Mouse (Mus musculus) bone marrow macrophage, adult 2 months (primary cell): Measurements from ENCODE around the gene Smurf1. TPM values are rescaled to one million over a fixed set of nuclear protein-coding genes. Genes with fewer than 3 reads are reported as not detected.

ENCODE experiments used
- H3K27ac ChIP-seq: 2 replicates; pipeline ENCODE4 v1.5.1; 2012; ENCODE audit warnings: low read depth, low read length; ENCODE audit not compliant: insufficient read depth
- H3K4me1 ChIP-seq: 2 replicates; pipeline ENCODE4 v1.6.1; 2012; ENCODE audit warnings: low read length; ENCODE audit not compliant: control insufficient read depth, insufficient read depth
- H3K4me3 ChIP-seq: 2 replicates; pipeline ENCODE4 v1.5.1; 2012; ENCODE audit warnings: mild to moderate bottlenecking, low read length, moderate library complexity; ENCODE audit not compliant: insufficient read depth
- CTCF ChIP-seq: IDR thresholded peaks from 2 replicates; pipeline ENCODE4 v1.5.1; 2012; ENCODE audit warnings: low read depth, mild to moderate bottlenecking, low read length, moderate library complexity
- POLR2A ChIP-seq: IDR thresholded peaks from 2 replicates; pipeline ENCODE4 v1.6.1; 2012; ENCODE audit warnings: mild to moderate bottlenecking, low read depth, low read length, borderline replicate concordance
- polyA plus RNA-seq: library from polyadenylated mRNA; stranded (reverse); fragments of >200 nt; gene quantifications from 2 replicates; pipeline ENCODE4 v1.2.4, GENCODE M21; 2012; ENCODE audit not compliant: missing spikeins, insufficient read depth, insufficient read length

Gene Smurf1
- polyA plus RNA-seq, 1 experiment: 11.5 TPM

DNA sequence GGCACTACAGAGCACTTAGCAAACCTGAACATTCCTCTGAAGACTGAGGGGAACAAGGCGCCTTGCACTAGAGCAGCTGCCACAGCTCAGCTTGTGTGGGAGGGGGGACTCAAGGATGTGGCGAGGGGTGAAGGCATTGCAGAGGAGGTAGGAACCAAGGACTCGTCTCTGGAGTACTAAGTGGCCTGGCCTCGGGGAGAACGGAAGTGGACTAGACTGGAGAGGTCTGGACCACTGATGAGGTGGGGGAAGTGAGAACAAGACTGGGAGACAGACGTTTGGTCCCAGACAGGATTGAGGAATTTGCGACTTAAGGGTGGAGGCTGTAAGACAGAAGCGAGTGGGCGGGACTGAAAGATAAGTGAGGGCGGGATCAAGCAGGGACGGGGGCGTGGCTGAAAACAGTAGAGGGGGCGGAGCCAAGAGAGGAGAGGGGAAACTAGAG lies 1.8 kb downstream of the Smurf1 start:
- H3K4me3 ChIP-seq: peak overlapping the region; percentile 22
- TF ChIP-seq CTCF (no peak), POLR2A (no peak)
- H3K4me1 ChIP-seq: peaks cover 23% of the 10 kb centered on the region
- peak overlapping the region; percentile 28; the same call in 1 of the 2 replicates for H3K27ac ChIP-seq

DNA sequence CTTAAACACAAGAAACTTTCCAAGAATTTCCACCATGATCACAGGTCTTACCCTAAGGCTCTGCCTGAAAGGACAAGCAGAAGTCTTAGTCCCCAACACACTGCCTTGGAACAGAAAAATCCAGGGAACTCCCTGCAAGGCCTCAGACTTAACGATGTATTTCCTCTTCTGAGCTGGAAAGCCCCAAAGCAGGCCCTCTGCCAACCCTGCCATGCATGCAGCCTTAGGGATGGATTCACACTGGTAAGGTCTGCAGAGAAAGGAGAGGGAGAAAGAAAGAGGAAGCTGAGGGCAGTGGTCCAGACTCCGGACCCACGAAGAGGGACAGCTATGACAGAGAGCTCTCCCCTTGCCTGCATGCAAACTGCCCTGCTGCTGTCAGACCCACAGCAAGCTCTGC lies 2.2 kb downstream of the Smurf1 start:
- peak overlapping the region; percentile 28; the same call in 1 of the 2 replicates for H3K27ac ChIP-seq
- TF ChIP-seq POLR2A (no peak), CTCF (no peak)
- peak overlapping the region; percentile 22 for H3K4me3 ChIP-seq
- H3K4me1 ChIP-seq: peaks cover 23% of the 10 kb centered on the region

DNA sequence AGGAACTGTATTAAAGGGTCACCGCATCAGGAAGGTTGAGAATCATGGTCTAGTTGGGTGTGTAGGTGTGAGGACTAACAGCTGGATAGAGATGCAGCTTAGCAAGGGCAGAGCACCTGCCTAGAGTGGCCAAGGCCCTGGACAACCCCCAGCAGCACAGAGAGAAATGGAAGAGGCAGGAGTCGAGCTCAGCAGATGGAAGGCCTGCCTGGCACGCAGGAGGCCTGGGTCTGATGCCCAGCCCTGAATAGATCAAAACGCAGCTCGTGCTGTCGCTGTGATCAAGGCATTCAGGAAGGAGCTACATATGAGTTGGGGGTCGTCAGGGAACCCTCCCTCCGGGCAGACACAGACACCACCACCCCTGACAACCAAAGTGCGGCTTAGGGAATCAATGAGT lies 7.4 kb downstream of the Smurf1 start:
- Histone ChIP-seq H3K4me1 (peaks cover 9% of the 10 kb centered on the region), H3K27ac (no peak overlapping the region), H3K4me3 (no peak overlapping the region)
- TF ChIP-seq POLR2A (no peak), CTCF (no peak)

DNA sequence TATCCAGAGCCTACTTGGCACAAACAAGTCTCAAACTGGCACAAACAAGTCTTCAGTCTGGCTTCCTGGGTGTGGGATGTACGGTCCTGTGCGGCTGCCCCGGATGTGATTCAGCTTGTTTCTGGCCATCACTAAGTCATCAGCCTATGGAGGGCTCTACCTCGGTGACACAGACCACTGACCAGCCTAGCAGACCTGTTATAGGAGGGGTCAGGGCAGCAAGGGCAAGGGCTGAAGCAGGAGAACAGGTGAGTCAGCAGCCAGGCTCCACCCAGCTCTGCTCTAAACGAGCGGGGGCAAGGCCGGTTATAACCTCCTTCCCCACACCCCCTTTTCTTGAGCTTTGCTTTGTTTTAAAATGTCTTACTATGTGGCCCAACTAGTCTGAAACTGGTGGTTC lies 11.2 kb downstream of the Smurf1 start:
- H3K4me3 ChIP-seq: no peak overlapping the region
- no peaks in the 10 kb centered on the region; the same call in 1 of the 2 replicates for H3K4me1 ChIP-seq
- no peak overlapping the region for H3K27ac ChIP-seq
- TF ChIP-seq CTCF (no peak), POLR2A (no peak)

- TF ChIP-seq CTCF (no peak), POLR2A (no peak)
- Histone ChIP-seq H3K4me1 (no peaks in the 10 kb centered on the region), H3K27ac (no peak overlapping the region), H3K4me3 (no peak overlapping the region)
These were observed 13.1 kb downstream of the Smurf1 start for GRCm38 (mm10) chr5:144952592-144952991.

DNA sequence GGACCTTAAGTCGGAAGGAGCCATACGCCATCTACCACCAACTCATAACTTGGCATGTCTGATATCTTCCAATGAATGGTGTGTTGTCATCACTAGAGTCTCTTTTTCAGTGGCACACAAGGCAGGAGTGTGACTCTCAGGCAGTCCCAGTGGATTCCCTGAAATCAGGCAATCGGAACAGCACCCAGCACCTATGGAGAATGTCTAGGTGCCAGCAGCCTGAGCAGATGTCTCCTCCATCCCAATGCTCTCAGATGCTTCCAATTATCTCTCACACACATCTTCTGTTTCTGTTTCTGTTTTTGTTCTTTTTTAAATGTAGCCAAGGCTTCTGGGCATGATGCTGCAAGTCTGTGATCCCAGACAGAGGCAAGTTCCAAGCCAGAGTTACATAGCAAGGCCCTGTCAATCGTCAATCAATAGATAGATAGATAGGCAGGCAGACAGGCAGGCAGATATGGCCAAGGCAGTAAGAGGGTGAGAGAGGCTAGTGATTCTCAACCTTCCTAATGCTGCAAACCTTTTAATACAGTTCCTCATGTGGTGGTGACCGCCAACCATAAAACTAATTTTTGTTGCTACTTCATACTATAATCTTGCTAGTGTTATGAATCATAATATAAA lies 15.1 kb downstream of the Smurf1 start:
- no peak for TF ChIP-seq CTCF
- TF ChIP-seq POLR2A: no peak
- H3K4me1 ChIP-seq: no peaks in the 10 kb centered on the region
- H3K4me3 ChIP-seq: no peak overlapping the region
- H3K27ac ChIP-seq: no peak overlapping the region

DNA sequence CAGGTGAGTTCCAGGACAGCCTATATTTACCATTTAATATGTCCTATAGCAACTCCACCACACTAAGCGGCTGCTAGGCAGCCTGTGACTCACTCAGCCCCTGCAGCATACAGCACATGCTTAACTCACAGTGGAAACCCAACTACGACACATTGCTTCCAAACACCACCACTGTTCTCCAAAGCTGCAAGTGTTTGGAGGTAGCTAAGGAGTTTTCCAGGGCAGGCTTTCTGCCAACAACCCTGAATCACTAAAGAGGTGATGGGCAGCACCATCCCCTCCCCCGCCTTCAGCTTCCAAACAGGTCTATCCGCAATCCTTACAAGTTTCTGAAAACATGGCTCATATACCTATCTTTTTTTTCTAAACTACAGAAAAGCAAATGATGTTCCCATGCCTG lies 15.8 kb downstream of the Smurf1 start:
- H3K4me1 ChIP-seq: no peaks in the 10 kb centered on the region
- TF ChIP-seq CTCF (no peak), POLR2A (no peak)
- H3K4me3 ChIP-seq: no peak overlapping the region
- no peak overlapping the region for H3K27ac ChIP-seq

DNA sequence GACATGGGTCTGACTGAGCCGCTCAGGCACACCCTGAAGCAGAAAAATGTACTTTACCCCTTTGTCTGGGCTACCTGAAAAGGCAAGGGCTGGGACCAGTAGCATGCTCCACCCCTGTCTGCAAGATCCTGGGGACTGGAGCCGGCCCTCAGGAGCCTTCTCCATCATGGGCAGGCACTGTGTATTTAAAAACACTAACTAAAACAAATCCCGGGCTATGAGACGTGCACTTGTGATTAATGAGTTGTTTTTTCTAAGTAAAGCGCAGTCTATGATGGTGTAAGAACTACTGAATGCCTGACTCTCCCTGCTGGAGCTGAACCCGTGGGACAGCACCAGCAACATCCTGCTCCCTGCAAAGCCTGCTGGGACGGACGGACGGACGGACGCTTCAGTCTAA lies 17.2 kb downstream of the Smurf1 start:
- TF ChIP-seq CTCF (no peak), POLR2A (no peak)
- H3K4me3 ChIP-seq: no peak overlapping the region
- H3K4me1 ChIP-seq: no peaks in the 10 kb centered on the region
- H3K27ac ChIP-seq: no peak overlapping the region

DNA sequence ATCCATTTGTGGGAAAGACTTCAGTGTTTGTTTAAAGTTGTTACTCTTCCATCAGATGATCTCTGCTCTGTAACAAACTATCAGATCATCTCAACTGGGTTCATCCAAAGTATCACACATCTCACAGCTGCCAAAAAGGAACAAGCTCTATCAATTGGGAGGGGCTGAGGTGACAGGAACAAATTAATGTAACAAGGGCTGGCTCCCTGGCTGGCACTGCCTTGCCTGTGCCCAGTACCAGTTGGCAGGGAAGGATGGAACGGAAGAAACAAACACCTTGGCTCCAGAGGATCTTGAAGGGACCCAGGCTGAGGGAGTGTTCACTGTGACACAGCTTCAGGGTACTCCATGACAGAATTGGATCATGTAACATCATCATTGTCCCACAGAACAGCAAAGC lies 17.6 kb downstream of the Smurf1 start:
- no peak overlapping the region for H3K27ac ChIP-seq
- TF ChIP-seq POLR2A (no peak), CTCF (no peak)
- H3K4me3 ChIP-seq: no peak overlapping the region
- H3K4me1 ChIP-seq: no peaks in the 10 kb centered on the region

DNA sequence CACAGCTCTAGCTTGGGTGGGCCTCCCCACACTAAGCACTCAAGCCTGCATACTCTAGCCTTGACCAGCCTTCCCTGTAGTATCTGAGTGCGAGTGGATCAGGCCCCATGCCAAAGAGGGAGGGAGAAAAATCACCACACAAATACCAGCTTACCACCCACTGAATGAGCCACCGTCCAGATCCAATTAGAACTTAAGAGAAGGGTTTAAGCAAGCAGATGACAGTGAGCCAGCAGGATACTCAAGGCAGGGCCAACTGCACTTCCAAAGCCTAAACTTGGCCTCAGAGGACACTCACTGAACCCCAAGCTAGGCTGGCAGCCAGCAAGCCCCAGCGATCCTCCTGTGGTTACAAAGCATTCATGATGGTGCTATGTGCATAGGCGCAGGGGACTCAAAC lies 19.6 kb downstream of the Smurf1 start:
- Histone ChIP-seq H3K4me3 (no peak overlapping the region), H3K27ac (no peak overlapping the region), H3K4me1 (no peaks in the 10 kb centered on the region)
- no peak for TF ChIP-seq CTCF
- TF ChIP-seq POLR2A: no peak
